Mouse (Mus musculus): Measurements from ENCODE around the gene Ak5. TPM values are rescaled to one million over a fixed set of nuclear protein-coding genes. Genes with fewer than 3 reads are reported as not detected.
"Not testable (repeated sequence)": the region's sequence is repeated elsewhere in the genome, so short reads cannot be mapped to it uniquely, and the experiment has no call there.

The Ak5 gene
- polyA plus RNA-seq, 1 experiment from 2014 or later = 2.0 TPM

- Histone ChIP-seq H3K4me3 (no peak overlapping the region), H3K27ac (no peak overlapping the region), H3K27me3 (ENCODE audit: low read depth, poor library complexity, severe bottlenecking) (no peaks in the 10 kb centered on the region), H3K4me1 (no peaks in the 10 kb centered on the region), H3K36me3 (no peaks in the 10 kb centered on the region), H3K9me3 (replicated peaks) (no peaks in the 10 kb centered on the region)
- no peak for DNase-seq (ENCODE audit: low spot score)
- WGBS = 64% methylated on average over 11 of the region's 11 CpGs
Observed at GRCm38 (mm10) chr3:152605849-152606248, 62.3 kb downstream of the Ak5 start.

GRCm38 (mm10) chr3:152599679-152600078, 68.5 kb downstream of the Ak5 start:
- Histone ChIP-seq H3K9me3 (replicated peaks) (no peaks in the 10 kb centered on the region), H3K4me3 (no peak overlapping the region)
- 72% methylated on average over 6 of the region's 6 CpGs for WGBS

GRCm38 (mm10) chr3:152596406-152597050, 71.6 kb downstream of the Ak5 start:
- Histone ChIP-seq H3K9me3 (replicated peaks) (no peaks in the 10 kb centered on the region), H3K4me3 (no peak overlapping the region), H3K36me3 (no peaks in the 10 kb centered on the region), H3K27ac (no peak overlapping the region), H3K27me3 (ENCODE audit: low read depth, poor library complexity, severe bottlenecking) (no peaks in the 10 kb centered on the region), H3K4me1 (no peaks in the 10 kb centered on the region)
- 93% methylated on average over 7 of the region's 7 CpGs for WGBS
- DNase-seq (ENCODE audit: low spot score) = no peak

More at GRCm38 (mm10) chr3:152599679-152600078, 68.5 kb downstream of the Ak5 start:
- no peak overlapping the region for H3K27ac ChIP-seq
- H3K27me3 ChIP-seq (ENCODE audit: low read depth, poor library complexity, severe bottlenecking) = no peaks in the 10 kb centered on the region
- H3K36me3 ChIP-seq = no peaks in the 10 kb centered on the region
- no peaks in the 10 kb centered on the region for H3K4me1 ChIP-seq
- DNase-seq (ENCODE audit: low spot score) = no peak

GRCm38 (mm10) chr3:152592767-152593425, 75.3 kb downstream of the Ak5 start:
- Histone ChIP-seq H3K36me3 (no peaks in the 10 kb centered on the region), H3K4me1 (no peaks in the 10 kb centered on the region), H3K27me3 (ENCODE audit: low read depth, poor library complexity, severe bottlenecking) (no peaks in the 10 kb centered on the region), H3K27ac (no peak overlapping the region), H3K9me3 (replicated peaks) (no peaks in the 10 kb centered on the region), H3K4me3 (no peak overlapping the region)
- no peak for DNase-seq (ENCODE audit: low spot score)
- 79% methylated on average over 8 of the region's 8 CpGs for WGBS

- no peak overlapping the region for H3K27ac ChIP-seq
- DNase-seq (ENCODE audit: low spot score) = no peak
- no peak overlapping the region for H3K4me3 ChIP-seq
- H3K9me3 ChIP-seq (replicated peaks) = no peaks in the 10 kb centered on the region
- 78% methylated on average over 7 of the region's 7 CpGs for WGBS
- H3K27me3 ChIP-seq (ENCODE audit: low read depth, poor library complexity, severe bottlenecking) = no peaks in the 10 kb centered on the region
- H3K36me3 ChIP-seq = no peaks in the 10 kb centered on the region
- no peaks in the 10 kb centered on the region for H3K4me1 ChIP-seq
Observed at GRCm38 (mm10) chr3:152590491-152590890, 77.7 kb downstream of the Ak5 start.

- not testable (repeated sequence) for H3K9me3 ChIP-seq (replicated peaks); H3K27me3 ChIP-seq (ENCODE audit: low read depth, poor library complexity, severe bottlenecking); H3K36me3 ChIP-seq; DNase-seq (ENCODE audit: low spot score); H3K4me3 ChIP-seq; H3K27ac ChIP-seq; H3K4me1 ChIP-seq
- 95% methylated on average over 3 of the region's 3 CpGs for WGBS
Observed at GRCm38 (mm10) chr3:152589101-152589500, 79.1 kb downstream of the Ak5 start.

GRCm38 (mm10) chr3:152587007-152587406, 81.2 kb downstream of the Ak5 start:
- Histone ChIP-seq H3K4me1 (no peaks in the 10 kb centered on the region), H3K4me3 (no peak overlapping the region), H3K27ac (no peak overlapping the region), H3K9me3 (replicated peaks) (no peaks in the 10 kb centered on the region), H3K27me3 (ENCODE audit: low read depth, poor library complexity, severe bottlenecking) (no peaks in the 10 kb centered on the region), H3K36me3 (no peaks in the 10 kb centered on the region)
- WGBS = 67% methylated on average over 2 of the region's 2 CpGs
- DNase-seq (ENCODE audit: low spot score) = no peak

- Histone ChIP-seq H3K36me3 (no peaks in the 10 kb centered on the region), H3K4me1 (no peaks in the 10 kb centered on the region)
Observed at GRCm38 (mm10) chr3:152586191-152586590, 82.0 kb downstream of the Ak5 start.

GRCm38 (mm10) chr3:152585581-152585980, 82.6 kb downstream of the Ak5 start:
- DNase-seq (ENCODE audit: low spot score) = no peak
- H3K4me3 ChIP-seq = no peak overlapping the region
- H3K9me3 ChIP-seq (replicated peaks) = no peaks in the 10 kb centered on the region
- no peaks in the 10 kb centered on the region for H3K27me3 ChIP-seq (ENCODE audit: low read depth, poor library complexity, severe bottlenecking)
- no peaks in the 10 kb centered on the region for H3K4me1 ChIP-seq
- 75% methylated on average over 6 of the region's 6 CpGs for WGBS
- no peak overlapping the region for H3K27ac ChIP-seq
- no peaks in the 10 kb centered on the region for H3K36me3 ChIP-seq

More at GRCm38 (mm10) chr3:152586191-152586590, 82.0 kb downstream of the Ak5 start:
- Histone ChIP-seq H3K9me3 (replicated peaks) (no peaks in the 10 kb centered on the region), H3K27me3 (ENCODE audit: low read depth, poor library complexity, severe bottlenecking) (no peaks in the 10 kb centered on the region), H3K4me3 (no peak overlapping the region), H3K27ac (no peak overlapping the region)
- no peak for DNase-seq (ENCODE audit: low spot score)
- 90% methylated on average over 8 of the region's 8 CpGs for WGBS

- Histone ChIP-seq H3K4me3 (no peak overlapping the region), H3K36me3 (no peaks in the 10 kb centered on the region), H3K4me1 (no peaks in the 10 kb centered on the region), H3K27ac (no peak overlapping the region), H3K9me3 (replicated peaks) (no peaks in the 10 kb centered on the region), H3K27me3 (ENCODE audit: low read depth, poor library complexity, severe bottlenecking) (no peaks in the 10 kb centered on the region)
- no peak for DNase-seq (ENCODE audit: low spot score)
Observed at GRCm38 (mm10) chr3:152583033-152583432, 85.1 kb downstream of the Ak5 start.

GRCm38 (mm10) chr3:152581853-152582252, 86.3 kb downstream of the Ak5 start:
- H3K4me3 ChIP-seq; DNase-seq (ENCODE audit: low spot score); H3K27me3 ChIP-seq (ENCODE audit: low read depth, poor library complexity, severe bottlenecking); H3K4me1 ChIP-seq; H3K36me3 ChIP-seq; H3K9me3 ChIP-seq (replicated peaks); H3K27ac ChIP-seq: not testable (repeated sequence)
- WGBS = 93% methylated on average over 3 of the region's 3 CpGs

- Histone ChIP-seq H3K36me3 (no peaks in the 10 kb centered on the region), H3K27ac (no peak overlapping the region), H3K27me3 (ENCODE audit: low read depth, poor library complexity, severe bottlenecking) (no peaks in the 10 kb centered on the region), H3K9me3 (replicated peaks) (no peaks in the 10 kb centered on the region), H3K4me1 (no peaks in the 10 kb centered on the region), H3K4me3 (no peak overlapping the region)
- WGBS = 70% methylated on average over 10 of the region's 10 CpGs
- no peak for DNase-seq (ENCODE audit: low spot score)
Observed at GRCm38 (mm10) chr3:152579984-152580591, 88.1 kb downstream of the Ak5 start.
